Mouse (Mus musculus): Measurements from ENCODE around the gene Foxn3. TPM values are rescaled to one million over a fixed set of nuclear protein-coding genes. Genes with fewer than 3 reads are reported as not detected.

Gene Foxn3
- total and polyA plus RNA-seq, 2 experiments from 2014 or later, result 50.4 to 69.0 TPM

DNA sequence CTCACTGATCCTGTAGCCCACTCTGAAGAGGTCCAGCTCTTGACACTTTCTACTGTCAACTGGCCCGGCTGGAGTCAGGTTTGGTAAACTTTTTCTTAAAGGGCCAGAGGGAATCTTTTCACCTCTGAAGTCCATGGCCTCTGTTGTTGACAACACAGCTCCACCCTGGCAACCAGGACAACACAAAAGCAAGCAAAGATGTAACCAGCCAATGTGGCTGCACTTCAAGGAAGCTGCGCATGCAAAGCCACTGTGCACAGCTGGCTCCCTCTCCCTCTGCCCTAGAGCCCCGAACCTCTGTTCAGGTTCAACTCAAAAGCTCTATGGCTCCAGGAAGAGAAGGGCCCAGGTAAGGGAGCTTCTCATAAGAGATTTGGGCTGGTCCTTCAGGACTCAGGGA lies 216.4 kb downstream of the Foxn3 start:
- Histone ChIP-seq H3K4me2 (ENCODE audit: low read depth, low read length) (no peak overlapping the region), H3K4me3 (ENCODE audit: low read length) (no peak overlapping the region), H3K36me3 (ENCODE audit: insufficient read depth, low read length) (no peaks in the 10 kb centered on the region), H3K27ac (no peak overlapping the region), H3K9me3 (ENCODE audit: low read length) (no peaks in the 10 kb centered on the region), H3K9ac (replicated peaks; ENCODE audit: low read length) (no peak overlapping the region), H3K27me3 (ENCODE audit: insufficient read depth, low read length) (no peaks in the 10 kb centered on the region), H3K4me1 (ENCODE audit: insufficient read depth, low read length) (0 out of 2 replicates have a peak, but pooled peaks cover 3% of the 10 kb centered on the region)
- WGBS, result 70% methylated on average over 3 of the region's 3 CpGs
- TF ChIP-seq CTCF (IDR thresholded peaks at IDR 0.05; ENCODE audit: low read depth), result no peak
- DNase-seq (ENCODE audit: low spot score) (no peak), ATAC-seq (no peak)

DNA sequence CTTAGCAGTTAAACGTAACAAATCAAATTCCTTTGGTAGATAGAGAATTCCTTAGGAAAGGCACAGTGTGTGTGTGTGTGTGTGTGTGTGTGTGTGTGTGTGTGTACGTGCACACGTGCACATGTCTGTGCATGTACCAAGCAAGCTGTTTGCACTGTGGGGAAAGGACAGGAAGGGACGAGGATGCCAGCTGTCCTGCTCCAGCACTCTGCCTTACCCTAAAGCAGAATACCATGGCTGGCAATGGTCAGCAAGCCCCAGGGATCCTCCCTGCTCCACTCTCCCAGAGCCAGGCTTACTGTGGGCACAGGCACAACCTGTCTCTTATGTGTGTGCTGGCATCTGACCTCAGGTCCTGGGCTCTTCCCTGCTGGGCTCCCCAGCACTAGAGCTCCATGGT lies 218.1 kb downstream of the Foxn3 start:
- no peak for ATAC-seq
- Histone ChIP-seq H3K9me3 (ENCODE audit: low read length) (no peaks in the 10 kb centered on the region), H3K4me3 (ENCODE audit: low read length) (no peak overlapping the region), H3K27me3 (ENCODE audit: insufficient read depth, low read length) (no peaks in the 10 kb centered on the region), H3K4me2 (ENCODE audit: low read depth, low read length) (no peak overlapping the region), H3K36me3 (ENCODE audit: insufficient read depth, low read length) (no peaks in the 10 kb centered on the region), H3K27ac (no peak overlapping the region), H3K4me1 (ENCODE audit: insufficient read depth, low read length) (peaks cover 12% of the 10 kb centered on the region; the same call in 1 of the 2 replicates), H3K9ac (replicated peaks; ENCODE audit: low read length) (no peak overlapping the region)
- no peak for TF ChIP-seq CTCF (IDR thresholded peaks at IDR 0.05; ENCODE audit: low read depth)
- no peak for DNase-seq (ENCODE audit: low spot score)
- WGBS, result 76% methylated on average over 4 of the region's 4 CpGs

DNA sequence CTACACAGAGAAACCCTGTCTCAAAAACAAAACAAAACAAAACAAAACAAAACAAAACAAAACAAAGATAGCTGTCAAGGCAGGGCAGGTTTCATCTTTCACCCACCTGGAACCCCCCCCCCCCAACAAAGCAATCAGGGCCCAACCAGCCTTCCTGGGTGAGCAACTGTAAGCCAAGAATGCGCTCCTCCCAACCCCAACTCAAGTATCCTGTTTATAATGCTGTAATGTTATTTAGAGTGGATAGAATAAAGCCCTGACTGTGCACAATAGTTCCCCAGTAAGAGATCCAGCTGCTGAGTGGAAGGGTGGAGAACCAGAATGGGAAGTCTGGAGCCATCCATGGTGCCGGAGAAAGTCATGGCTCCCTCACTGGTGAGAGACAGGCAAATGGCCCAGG lies 220.0 kb downstream of the Foxn3 start:
- peaks cover 22% of the 10 kb centered on the region; the same call in 1 of the 2 replicates for H3K4me1 ChIP-seq (ENCODE audit: insufficient read depth, low read length)
- 100% methylated on average over 2 of the region's 2 CpGs for WGBS
- no peaks in the 10 kb centered on the region for H3K36me3 ChIP-seq (ENCODE audit: insufficient read depth, low read length)
- H3K27me3 ChIP-seq (ENCODE audit: insufficient read depth, low read length), result no peaks in the 10 kb centered on the region
- ATAC-seq (no peak), DNase-seq (ENCODE audit: low spot score) (no peak)
- H3K9ac ChIP-seq (replicated peaks; ENCODE audit: low read length), result no peak overlapping the region
- no peaks in the 10 kb centered on the region for H3K9me3 ChIP-seq (ENCODE audit: low read length)
- H3K4me2 ChIP-seq (ENCODE audit: low read depth, low read length), result no peak overlapping the region
- H3K27ac ChIP-seq, result no peak overlapping the region
- TF ChIP-seq CTCF (IDR thresholded peaks at IDR 0.05; ENCODE audit: low read depth), result no peak
- H3K4me3 ChIP-seq (ENCODE audit: low read length), result no peak overlapping the region

DNA sequence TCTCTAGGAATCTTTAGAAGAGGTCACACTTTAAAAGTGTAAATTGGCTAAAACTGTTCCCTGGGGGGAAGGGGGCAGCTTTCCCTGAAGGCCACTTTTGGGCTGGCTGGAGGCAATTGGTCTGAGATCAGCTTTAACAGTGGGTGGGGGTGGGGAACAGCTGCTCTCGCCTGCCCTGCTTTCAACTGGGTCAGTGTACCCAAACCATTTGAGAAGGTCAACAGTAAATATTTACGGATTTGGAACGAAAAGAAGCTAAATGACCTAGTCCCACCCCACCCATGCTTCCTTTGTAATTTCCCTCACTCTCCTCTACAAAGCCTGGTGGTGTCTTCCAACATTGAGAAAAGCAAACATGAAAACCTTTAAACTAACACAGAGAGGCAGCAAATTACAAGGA lies 221.2 kb downstream of the Foxn3 start:
- no peak overlapping the region for H3K9ac ChIP-seq (replicated peaks; ENCODE audit: low read length)
- peak overlapping the region; percentile 54; the same call in 1 of the 2 replicates for H3K27ac ChIP-seq
- TF ChIP-seq CTCF (IDR thresholded peaks at IDR 0.05; ENCODE audit: low read depth), result no peak
- no peak overlapping the region for H3K4me3 ChIP-seq (ENCODE audit: low read length)
- ATAC-seq (no peak), DNase-seq (ENCODE audit: low spot score) (no peak)
- H3K4me2 ChIP-seq (ENCODE audit: low read depth, low read length), result no peak overlapping the region
- no peaks in the 10 kb centered on the region for H3K27me3 ChIP-seq (ENCODE audit: insufficient read depth, low read length)
- no peaks in the 10 kb centered on the region for H3K9me3 ChIP-seq (ENCODE audit: low read length)
- peaks cover 24% of the 10 kb centered on the region; the same call in 1 of the 2 replicates for H3K4me1 ChIP-seq (ENCODE audit: insufficient read depth, low read length)
- H3K36me3 ChIP-seq (ENCODE audit: insufficient read depth, low read length), result no peaks in the 10 kb centered on the region
- 19% methylated on average over 3 of the region's 3 CpGs for WGBS

DNA sequence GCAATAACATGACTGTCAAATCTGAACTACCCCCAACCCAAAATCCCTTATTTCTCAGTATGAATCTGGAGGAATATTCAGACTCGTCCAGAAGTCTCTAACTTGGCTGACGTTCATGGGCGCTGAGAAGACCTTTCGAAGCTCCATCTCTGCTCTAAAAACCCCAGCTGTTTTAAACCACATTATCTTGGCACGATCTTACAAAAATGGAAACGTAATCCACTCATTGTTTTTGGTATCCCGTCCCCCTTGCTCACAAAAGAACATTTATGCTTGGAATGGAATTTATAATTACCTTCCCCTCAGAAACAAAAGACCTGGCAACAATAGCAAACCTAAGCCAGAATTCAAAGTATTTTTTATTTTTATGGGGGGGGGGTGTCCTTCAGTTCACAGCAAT lies 221.6 kb downstream of the Foxn3 start:
- H3K27ac ChIP-seq, result peak overlapping the region; percentile 54
- H3K27me3 ChIP-seq (ENCODE audit: insufficient read depth, low read length), result no peaks in the 10 kb centered on the region
- no peak overlapping the region for H3K4me2 ChIP-seq (ENCODE audit: low read depth, low read length)
- ATAC-seq (no peak), DNase-seq (ENCODE audit: low spot score) (no peak)
- H3K36me3 ChIP-seq (ENCODE audit: insufficient read depth, low read length), result no peaks in the 10 kb centered on the region
- TF ChIP-seq CTCF (IDR thresholded peaks at IDR 0.05; ENCODE audit: low read depth), result no peak
- no peak overlapping the region for H3K4me3 ChIP-seq (ENCODE audit: low read length)
- H3K9me3 ChIP-seq (ENCODE audit: low read length), result no peaks in the 10 kb centered on the region
- no peak overlapping the region for H3K9ac ChIP-seq (replicated peaks; ENCODE audit: low read length)
- H3K4me1 ChIP-seq (ENCODE audit: insufficient read depth, low read length), result peaks cover 28% of the 10 kb centered on the region; the same call in 1 of the 2 replicates
- 30% methylated on average over 7 of the region's 7 CpGs for WGBS

DNA sequence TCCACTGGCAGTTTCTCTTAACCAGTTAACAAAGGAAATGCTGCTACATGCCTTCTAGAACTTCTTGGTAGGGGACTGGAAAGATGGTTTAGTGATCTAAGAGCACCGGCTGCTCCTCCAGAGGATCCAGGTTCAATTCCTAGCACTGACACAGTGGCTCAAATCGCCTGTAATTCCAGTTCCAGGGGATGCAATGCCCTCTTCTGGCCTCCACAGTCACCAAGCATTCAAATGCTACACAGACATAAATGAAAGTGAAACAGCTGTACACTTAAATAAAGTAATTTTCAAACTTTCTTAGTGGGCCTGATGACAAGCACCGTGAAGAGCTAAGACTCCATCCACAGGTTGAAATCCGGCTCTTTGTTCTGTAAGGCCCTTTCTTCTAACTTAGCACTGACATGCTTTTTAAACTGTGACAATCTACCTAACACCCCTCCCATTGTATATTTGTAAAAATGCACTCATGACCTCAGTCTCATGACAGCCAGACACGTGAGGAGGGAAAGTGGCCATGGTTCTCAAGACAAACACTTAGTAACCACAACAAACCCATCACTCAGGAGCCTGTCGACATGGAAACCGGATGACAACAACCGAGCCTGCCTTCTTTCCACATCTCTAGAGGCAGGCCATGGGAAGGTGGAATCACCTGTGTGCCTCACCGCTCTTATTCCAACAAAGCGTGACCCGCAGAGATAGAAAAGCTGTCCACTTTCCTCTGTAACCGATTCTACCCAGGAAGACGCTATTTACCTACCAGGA lies 222.8 kb downstream of the Foxn3 start:
- Histone ChIP-seq H3K27ac (peak overlapping the region; percentile 82), H3K36me3 (ENCODE audit: insufficient read depth, low read length) (no peaks in the 10 kb centered on the region), H3K4me3 (ENCODE audit: low read length) (no peak overlapping the region), H3K27me3 (ENCODE audit: insufficient read depth, low read length) (no peaks in the 10 kb centered on the region), H3K4me1 (ENCODE audit: insufficient read depth, low read length) (peaks cover 29% of the 10 kb centered on the region; the same call in 1 of the 2 replicates), H3K4me2 (ENCODE audit: low read depth, low read length) (peak overlapping the region; percentile 10; the same call in 1 of the 2 replicates), H3K9ac (replicated peaks; ENCODE audit: low read length) (no peak overlapping the region), H3K9me3 (ENCODE audit: low read length) (no peaks in the 10 kb centered on the region)
- peak; percentile 45; the same call in 1 of the 2 replicates for TF ChIP-seq CTCF (IDR thresholded peaks at IDR 0.05; ENCODE audit: low read depth)
- ATAC-seq (no peak), DNase-seq (ENCODE audit: low spot score) (no peak)
- WGBS, result 56% methylated on average over 13 of the region's 13 CpGs
